Mouse (Mus musculus) lung, adult 18-20 months (tissue): Measurements from ENCODE around the gene Map4k4.

Experiments used
- DNase-seq, 2 experiments: peaks; one replicate each; pipeline ENCODE4 v3.0.0; 2022; ENCODE audit warnings: mixed read lengths in 2 of 2

Gene Map4k4

GRCm38 (mm10) chr1:40053071-40053470 lies 152.4 kb downstream of the Map4k4 start:
- DNase-seq = no peak

- DNase-seq = no peak
Measured at GRCm38 (mm10) chr1:40055051-40055450, 154.3 kb downstream of the Map4k4 start.

GRCm38 (mm10) chr1:40055963-40056362 lies 155.2 kb downstream of the Map4k4 start:
- DNase-seq = no peak

GRCm38 (mm10) chr1:40057351-40057750 lies 156.6 kb downstream of the Map4k4 start:
- no peak for DNase-seq

GRCm38 (mm10) chr1:40058013-40058412 lies 157.3 kb downstream of the Map4k4 start:
- no peak for DNase-seq

GRCm38 (mm10) chr1:40059122-40059774 lies 158.5 kb downstream of the Map4k4 start:
- DNase-seq = peak in 1 of 2 experiments; percentile 24

GRCm38 (mm10) chr1:40061359-40061758 lies 160.6 kb downstream of the Map4k4 start:
- no peak for DNase-seq

- DNase-seq = no peak
Measured at GRCm38 (mm10) chr1:40063409-40063808, 162.7 kb downstream of the Map4k4 start.

GRCm38 (mm10) chr1:40064508-40064907 lies 163.8 kb downstream of the Map4k4 start:
- no peak for DNase-seq

GRCm38 (mm10) chr1:40072558-40072957 lies 171.8 kb downstream of the Map4k4 start:
- no peak for DNase-seq

GRCm38 (mm10) chr1:40073779-40074178 lies 173.1 kb downstream of the Map4k4 start, which contains the start of gene Il1r2:
Gene Il1r2, plus strand, starts transcription at chr1:40074079.
- no peak for DNase-seq
